Mouse (Mus musculus) mesoderm, embryonic 11.5 days (tissue): ENCODE data around the gene Gm20388.

ENCODE experiments used
- DNase-seq: peaks from one replicate; pipeline ENCODE4 v3.0.0-alpha.2; 2012; ENCODE audit warnings: low read depth, low spot score

Gene Gm20388

DNA sequence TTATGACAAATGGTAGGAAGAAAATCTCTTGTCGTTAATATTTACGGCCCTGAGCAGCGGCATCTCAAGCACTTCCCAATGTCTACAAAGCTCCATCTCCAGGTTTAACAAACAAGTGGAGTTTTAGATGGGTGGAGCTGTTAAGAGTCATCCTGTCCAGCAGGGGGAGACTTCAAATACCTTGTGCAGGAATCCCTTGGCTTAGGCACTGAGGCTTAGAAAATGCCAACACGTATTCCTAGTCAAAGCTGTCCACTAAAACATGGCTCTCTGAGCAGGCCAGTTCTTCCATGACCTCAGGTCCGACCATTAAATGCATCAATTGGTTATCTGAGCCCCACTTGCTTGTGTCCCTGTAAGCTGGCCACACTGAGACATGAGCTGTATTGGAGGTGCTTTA lies 1697.0 kb downstream of the Gm20388 start:
- DNase-seq: no peak

DNA sequence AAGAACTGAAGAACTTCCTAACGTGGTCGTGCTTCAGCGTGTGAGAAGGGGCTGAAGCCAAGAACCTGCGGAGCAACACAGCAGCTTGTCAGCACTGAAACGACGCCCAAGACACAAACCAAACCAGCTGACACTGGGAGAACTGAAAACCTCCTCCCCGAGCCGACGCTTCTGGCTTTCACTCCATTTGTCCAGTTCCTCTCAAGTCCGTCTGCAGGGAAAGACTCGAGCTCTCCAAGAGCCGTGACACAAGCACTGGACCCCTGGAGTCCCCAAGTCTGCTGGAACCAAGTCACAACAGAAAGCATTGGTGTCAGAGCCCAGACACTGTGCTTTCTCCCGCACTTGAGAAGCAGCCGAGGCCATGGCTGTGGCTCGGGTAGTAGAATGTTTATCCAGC lies 1698.6 kb downstream of the Gm20388 start:
- no peak for DNase-seq

DNA sequence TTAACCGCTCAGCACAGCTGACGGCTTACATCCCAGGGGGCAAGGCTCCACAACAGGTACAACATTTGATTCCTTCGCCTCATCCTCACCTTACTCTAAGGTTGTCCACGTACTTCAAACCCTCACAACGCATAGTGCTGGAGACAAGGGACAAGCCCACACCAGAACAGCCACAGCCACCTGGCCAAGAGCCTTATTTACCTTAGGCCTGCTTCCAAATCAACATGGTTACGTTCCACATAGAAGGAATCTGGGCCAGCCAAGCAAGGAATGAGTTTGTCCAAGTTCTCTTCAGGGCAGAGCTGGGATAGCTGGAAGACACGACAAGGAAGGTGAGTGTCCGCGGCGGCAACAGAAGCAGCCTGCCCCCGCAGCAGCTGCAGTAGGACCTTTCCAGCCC lies 1699.3 kb downstream of the Gm20388 start:
- no peak for DNase-seq

DNA sequence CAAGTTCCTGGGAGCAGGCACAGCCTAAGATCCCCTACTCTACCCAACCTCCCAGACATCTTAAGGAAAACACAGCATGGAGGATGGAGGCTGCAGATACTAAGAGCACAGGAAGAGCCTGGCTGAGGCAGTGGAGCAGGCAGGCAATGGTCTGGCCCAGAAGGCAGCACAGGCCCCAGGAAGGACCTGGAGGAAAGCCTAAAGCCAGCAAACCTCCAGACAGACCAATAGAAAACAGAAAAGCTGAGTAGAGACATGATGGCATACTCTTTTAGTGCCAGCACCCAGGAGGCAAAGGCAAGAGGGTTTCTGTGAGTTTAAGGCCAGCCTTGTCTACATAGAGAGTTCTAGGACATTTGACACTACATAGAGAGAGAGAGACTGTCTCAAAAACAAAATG lies 1702.8 kb downstream of the Gm20388 start:
- DNase-seq: no peak

GRCm38 (mm10) chr8:121619401-121619995 lies 1708.9 kb downstream of the Gm20388 start:
- DNase-seq: no peak

GRCm38 (mm10) chr8:121620801-121621516 lies 1710.3 kb downstream of the Gm20388 start:
- no peak for DNase-seq

DNA sequence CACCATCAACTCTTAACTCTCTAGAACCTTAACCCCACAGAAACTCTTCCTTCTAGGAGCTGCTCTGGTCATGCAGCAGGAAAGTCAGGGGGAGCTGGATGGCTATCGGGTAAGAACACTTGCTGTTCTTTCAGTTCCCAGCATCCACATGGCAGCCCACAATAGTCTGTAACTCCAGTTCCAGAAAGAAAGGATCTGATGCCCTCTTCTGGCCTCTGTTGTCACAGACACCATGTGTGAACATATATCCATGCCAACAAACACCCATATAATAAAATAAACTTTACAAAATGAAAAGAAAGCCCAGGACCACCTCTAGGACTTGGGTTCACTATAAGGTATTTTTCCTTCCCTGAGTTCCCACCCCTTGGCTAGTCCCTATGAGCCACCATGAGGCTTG lies 1711.2 kb downstream of the Gm20388 start:
- DNase-seq: no peak

DNA sequence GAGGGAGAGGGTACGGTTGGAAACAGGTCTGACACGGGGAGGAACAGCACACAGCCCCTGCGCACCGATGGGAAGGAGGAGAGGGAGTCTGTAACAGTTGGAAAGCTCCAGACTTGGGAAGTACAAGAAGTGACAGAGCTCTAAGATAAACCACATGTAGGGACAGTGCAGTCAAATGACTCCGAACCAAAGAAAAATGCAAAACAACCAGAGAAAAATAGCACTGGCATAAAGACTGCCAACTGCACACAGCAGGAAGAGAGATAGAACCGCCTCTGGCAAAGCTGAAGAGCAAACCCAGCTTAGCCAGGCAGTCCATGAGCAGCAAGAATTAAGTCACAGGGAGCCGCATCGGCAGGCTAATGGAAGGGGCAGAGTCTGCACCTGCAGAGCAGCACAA lies 1712.4 kb downstream of the Gm20388 start:
- DNase-seq: no peak

DNA sequence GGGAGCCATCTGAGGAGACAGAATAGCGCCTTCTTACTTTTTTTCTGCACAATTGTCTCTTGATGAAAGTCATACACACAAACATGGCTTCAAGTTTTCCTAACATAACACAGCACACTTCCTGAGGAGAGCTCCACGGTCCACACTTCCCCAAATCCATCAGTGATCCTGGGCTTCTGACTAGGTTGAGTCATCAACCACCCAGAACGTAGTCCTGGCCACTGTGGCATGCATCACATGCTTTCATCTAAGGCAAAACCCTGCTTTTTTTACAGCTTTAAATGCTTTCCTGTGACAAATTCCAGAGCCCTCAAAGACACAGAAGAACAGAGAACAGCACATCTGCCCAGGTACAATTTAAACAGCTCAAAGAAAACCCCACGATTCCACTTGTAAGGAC lies 1718.0 kb downstream of the Gm20388 start:
- no peak for DNase-seq

DNA sequence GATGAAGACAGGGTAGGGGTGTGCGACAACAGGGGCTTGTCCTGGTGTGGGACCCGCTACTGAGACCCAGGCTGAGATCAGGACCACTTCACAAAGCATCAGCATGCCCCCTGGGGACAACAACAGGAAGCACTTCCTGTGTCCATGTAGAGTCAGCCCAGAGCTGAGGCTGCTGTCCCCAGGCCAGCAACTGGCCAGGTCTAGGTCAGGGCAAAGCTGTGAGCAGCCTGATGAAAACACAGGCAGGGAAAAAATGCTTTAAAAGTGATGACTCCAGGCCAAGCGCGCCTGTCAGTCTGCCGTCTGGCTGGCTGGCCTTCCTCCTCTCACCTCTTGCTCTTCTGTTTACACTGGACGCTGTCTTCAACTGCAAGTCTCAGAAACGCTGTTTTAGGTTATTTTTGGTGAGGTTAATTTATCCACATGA lies 1721.0 kb downstream of the Gm20388 start:
- no peak for DNase-seq

DNA sequence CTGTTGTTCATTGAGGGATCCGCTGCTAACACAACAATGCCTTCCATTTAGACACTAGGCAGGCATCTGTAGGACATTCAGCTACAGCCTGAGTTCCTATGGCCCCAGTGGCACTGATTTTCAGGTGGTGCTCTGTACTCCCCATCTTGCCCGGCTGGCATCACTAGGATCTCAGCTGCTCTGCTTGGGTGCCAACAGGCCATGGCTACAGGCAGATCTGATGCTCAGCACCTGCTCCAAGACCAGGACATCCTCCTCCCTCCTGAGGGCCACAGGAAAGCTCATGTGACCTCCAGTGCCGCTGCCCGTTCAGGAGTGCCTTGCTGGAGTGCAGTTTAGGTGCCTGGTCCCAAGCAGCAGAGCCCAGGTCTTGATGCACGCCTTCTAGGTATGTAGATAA lies 1721.8 kb downstream of the Gm20388 start:
- DNase-seq: no peak

DNA sequence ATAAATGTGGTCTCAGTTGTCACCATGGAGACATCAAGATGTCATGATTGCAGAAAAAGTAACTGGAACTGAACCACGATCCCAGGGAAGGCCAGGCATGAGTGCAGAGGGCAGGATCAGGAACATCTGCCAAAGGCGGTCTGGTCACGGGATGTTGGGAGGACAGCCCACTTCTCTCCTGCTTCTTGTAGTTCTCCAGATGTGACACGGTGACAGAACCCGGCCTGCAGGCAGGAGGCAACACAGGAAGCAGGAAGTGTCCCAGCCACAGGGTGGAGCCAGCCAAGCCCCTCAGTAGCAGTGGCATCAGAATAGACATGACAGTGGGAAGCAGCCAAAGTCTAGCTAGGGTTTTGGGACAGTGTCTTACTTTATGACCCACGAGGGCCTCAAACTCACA lies 1724.9 kb downstream of the Gm20388 start:
- DNase-seq: no peak

GRCm38 (mm10) chr8:121636180-121636579 lies 1725.5 kb downstream of the Gm20388 start:
- DNase-seq: no peak

- DNase-seq: no peak
Observed at GRCm38 (mm10) chr8:121642804-121643203, 1732.2 kb downstream of the Gm20388 start.

DNA sequence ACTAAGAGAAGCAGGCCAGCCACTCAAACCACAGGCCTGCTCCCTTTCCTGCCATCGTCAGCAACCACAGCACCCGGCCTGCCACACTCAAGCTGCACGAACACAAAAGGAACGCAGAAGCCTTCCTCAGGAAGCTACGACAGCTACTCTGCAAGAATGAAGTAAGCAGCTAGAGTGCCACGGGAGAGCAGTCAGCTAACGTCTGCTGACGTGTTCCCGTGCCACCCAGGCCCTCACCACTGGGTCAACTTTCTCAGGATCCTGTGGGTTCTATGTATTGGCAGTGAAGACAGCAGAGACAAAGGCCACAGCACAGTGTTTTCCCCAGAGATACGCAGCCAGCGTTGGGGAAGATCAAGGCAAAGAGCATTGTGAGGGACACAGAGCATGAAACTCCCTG lies 1732.7 kb downstream of the Gm20388 start:
- DNase-seq: no peak

DNA sequence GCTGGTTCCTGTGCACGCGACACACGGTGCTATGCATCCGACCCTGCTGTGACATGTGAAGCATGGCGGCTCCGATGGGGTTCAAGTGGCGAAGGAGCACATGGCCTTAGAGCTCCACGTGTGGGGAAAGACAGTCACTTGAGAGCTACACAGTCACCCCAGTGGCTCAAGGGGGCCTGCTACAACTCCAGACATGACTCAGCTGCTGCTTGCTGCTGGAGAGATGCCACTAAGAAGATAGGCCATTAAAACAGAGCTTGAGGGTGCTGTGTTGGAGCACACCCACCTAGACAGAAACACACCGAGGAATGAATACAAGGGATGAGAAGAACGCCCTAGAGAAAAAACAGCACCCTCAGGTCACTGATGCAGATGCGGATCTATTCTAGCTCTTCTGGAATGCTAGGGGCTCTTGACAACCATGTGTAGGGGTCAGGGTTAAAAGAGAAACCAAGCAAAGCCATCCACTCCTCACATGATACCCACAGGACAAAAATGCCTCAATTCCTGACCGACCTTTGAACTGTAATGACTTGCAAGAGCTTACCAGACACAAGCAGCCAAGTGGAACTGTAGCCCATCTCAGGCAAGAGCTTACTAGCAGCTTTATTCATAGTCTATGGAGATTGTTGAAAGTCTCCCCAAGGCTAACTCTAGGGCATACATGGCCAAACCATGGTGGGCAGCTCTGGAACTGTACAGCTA lies 1737.0 kb downstream of the Gm20388 start:
- DNase-seq: no peak

GRCm38 (mm10) chr8:121648451-121648850 lies 1737.8 kb downstream of the Gm20388 start:
- DNase-seq: no peak

DNA sequence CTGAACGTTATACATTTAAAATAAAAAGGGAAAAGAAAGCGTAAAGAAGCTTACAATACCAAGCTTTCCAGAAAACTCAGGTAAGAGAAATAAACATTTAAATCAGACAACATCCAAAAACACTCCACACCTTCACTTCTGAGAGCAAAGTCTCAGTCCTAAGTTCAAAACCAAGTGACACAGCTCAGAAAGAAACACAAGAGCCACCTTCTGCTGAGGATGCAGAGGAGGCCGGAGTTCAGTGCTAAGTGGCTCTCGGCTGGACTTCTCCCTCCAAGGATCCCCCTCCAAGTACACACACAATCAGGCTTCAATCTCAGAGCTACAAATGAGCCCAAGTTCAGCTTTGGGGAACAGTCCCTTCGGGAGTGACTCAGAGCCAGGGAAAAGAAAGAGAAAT lies 1738.8 kb downstream of the Gm20388 start:
- DNase-seq: no peak

- no peak for DNase-seq
Observed at GRCm38 (mm10) chr8:121649904-121650303, 1739.3 kb downstream of the Gm20388 start.

- no peak for DNase-seq
Observed at GRCm38 (mm10) chr8:121650389-121651307, 1740.0 kb downstream of the Gm20388 start.

DNA sequence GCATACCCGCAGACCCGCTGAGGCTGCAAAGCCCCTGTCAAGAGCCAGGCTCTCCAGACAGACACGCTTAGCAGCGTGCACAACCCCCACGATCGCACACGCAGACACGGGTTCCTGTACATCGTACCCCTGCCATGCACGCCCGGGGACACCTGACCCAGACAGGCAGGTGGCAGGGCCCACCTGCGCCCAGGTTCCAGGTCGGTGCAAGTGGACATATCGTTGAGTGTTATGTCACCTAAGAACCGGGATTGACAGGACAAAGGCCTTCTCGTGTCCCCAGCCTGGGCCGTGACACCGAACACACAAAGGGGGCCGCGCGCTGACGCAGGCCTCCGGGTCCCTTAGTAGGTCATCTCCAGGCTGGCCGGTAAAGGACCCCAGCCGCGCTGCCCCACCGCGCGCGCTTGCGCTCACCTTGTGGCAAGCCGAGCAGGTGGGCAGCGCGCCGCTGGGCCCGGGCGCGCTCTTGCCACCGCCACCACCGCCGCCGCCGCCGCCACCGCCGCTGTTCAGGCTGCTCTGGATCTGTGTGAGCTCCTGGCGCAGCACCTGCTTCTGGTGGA lies 1740.8 kb downstream of the Gm20388 start:
- DNase-seq: no peak
